Mouse (Mus musculus) intestine, embryonic 14.5 days (tissue): ENCODE results near the gene Itga5. TPM values are rescaled to one million over a fixed set of nuclear protein-coding genes. Genes with fewer than 3 reads are reported as not detected.

Experiments
- ATAC-seq: fragments of 200-750 bp; cut with Nextera tagmentation; replicated peaks from 2 replicates; pipeline ENCODE4 v1.8.0; 2017; ENCODE audit warnings: low read depth, moderate number of reproducible peaks, moderate TSS enrichment, moderate library complexity; ENCODE audit not compliant: low FRiP score, low TSS enrichment
- DNase-seq: peaks from one replicate; pipeline ENCODE4 v3.0.0-alpha.2; 2018; ENCODE audit warnings: low spot score
- H3K27ac ChIP-seq: fragments of 300-500 bp; sonication (generic); 2 replicates; pipeline ENCODE4 v1.5.1; 2014; ENCODE audit warnings: low read depth, mild to moderate bottlenecking, control low read depth
- H3K27me3 ChIP-seq: fragments of 300-500 bp; sonication (generic); replicated peaks from 2 replicates; pipeline ENCODE4 v1.6.1; 2014; ENCODE audit warnings: low read length, control low read depth; ENCODE audit not compliant: control insufficient read depth, insufficient read depth
- H3K36me3 ChIP-seq: fragments of 300-500 bp; sonication (generic); 2 replicates; pipeline ENCODE4 v1.6.1; 2014; ENCODE audit warnings: low read length, control low read depth; ENCODE audit not compliant: control insufficient read depth, insufficient read depth
- H3K4me1 ChIP-seq: fragments of 300-500 bp; sonication (generic); replicated peaks from 2 replicates; pipeline ENCODE4 v1.6.1; 2014; ENCODE audit warnings: low read length, control low read depth, mixed read lengths; ENCODE audit not compliant: control insufficient read depth, insufficient read depth
- H3K4me2 ChIP-seq: fragments of 300-500 bp; sonication (generic); 2 replicates; pipeline ENCODE4 v1.6.1; 2014; ENCODE audit warnings: low read length
- H3K4me3 ChIP-seq: fragments of 300-500 bp; sonication (generic); 2 replicates; pipeline ENCODE4 v1.5.1; 2014; ENCODE audit warnings: low read depth, low read length, control low read depth, mixed read lengths
- H3K9ac ChIP-seq: fragments of 300-500 bp; sonication (generic); 2 replicates; pipeline ENCODE4 v1.6.1; 2014; ENCODE audit warnings: mild to moderate bottlenecking, low read length
- H3K9me3 ChIP-seq: fragments of 300-500 bp; sonication (generic); 2 replicates; pipeline ENCODE4 v1.6.1; 2016; ENCODE audit warnings: low read length, control low read depth; ENCODE audit not compliant: control insufficient read depth
- WGBS: fragments of 180-500 bp; shearing (Covaris S2); extraction: QIAGEN DNeasy Blood & Tissue Kit; methylation state at CpG from one replicate; pipeline ENCODE4 v1.1.7; 2014; 5-methylcytosine and 5-hydroxymethylcytosine counted together
- polyA plus RNA-seq: library from polyadenylated mRNA; unstranded; fragments of >200 nt; fragmentation: Nextera tagmentation; extraction: Ambion mirVana; gene quantifications from 2 replicates; pipeline ENCODE4 v1.2.1, GENCODE M21; 2014

Gene Itga5
- polyA plus RNA-seq, 1 experiment from 2014 or later: 64.9 TPM

- H3K4me3 ChIP-seq: no peak overlapping the region
- H3K36me3 ChIP-seq: peaks cover 37% of the 10 kb centered on the region
- no peaks in the 10 kb centered on the region for H3K9me3 ChIP-seq
- 8% methylated on average over 2 of the region's 2 CpGs for WGBS
- H3K9ac ChIP-seq: no peak overlapping the region
- peak overlapping the region; percentile 88 for H3K27ac ChIP-seq
- H3K4me2 ChIP-seq: peak overlapping the region; percentile 5
- no peak for DNase-seq
- no peak for ATAC-seq
- H3K4me1 ChIP-seq: peaks cover 64% of the 10 kb centered on the region
- no peaks in the 10 kb centered on the region for H3K27me3 ChIP-seq
Measured at GRCm38 (mm10) chr15:103300560-103300959, 66.0 kb downstream of the Itga5 start.

GRCm38 (mm10) chr15:103300067-103300471, 66.5 kb downstream of the Itga5 start:
- 7% methylated on average over 18 of the region's 18 CpGs for WGBS

GRCm38 (mm10) chr15:103299644-103300043, 66.9 kb downstream of the Itga5 start:
- DNase-seq: no peak
- H3K4me3 ChIP-seq: no peak overlapping the region
- peaks cover 42% of the 10 kb centered on the region for H3K36me3 ChIP-seq
- no peak for ATAC-seq
- H3K4me2 ChIP-seq: peak overlapping the region; percentile 5; the same call in 1 of the 2 replicates
- peak overlapping the region; percentile 88; the same call in 1 of the 2 replicates for H3K27ac ChIP-seq
- no peak overlapping the region for H3K9ac ChIP-seq
- H3K4me1 ChIP-seq: peaks cover 67% of the 10 kb centered on the region
- 33% methylated on average over 8 of the region's 8 CpGs for WGBS
- no peaks in the 10 kb centered on the region for H3K9me3 ChIP-seq
- no peaks in the 10 kb centered on the region for H3K27me3 ChIP-seq

More at GRCm38 (mm10) chr15:103300067-103300471, 66.5 kb downstream of the Itga5 start:
- Histone ChIP-seq H3K36me3 (peaks cover 40% of the 10 kb centered on the region), H3K4me3 (no peak overlapping the region), H3K4me1 (peaks cover 67% of the 10 kb centered on the region), H3K4me2 (peak overlapping the region; percentile 5), H3K27ac (peak overlapping the region; percentile 88), H3K27me3 (no peaks in the 10 kb centered on the region), H3K9ac (no peak overlapping the region), H3K9me3 (no peaks in the 10 kb centered on the region)
- ATAC-seq (no peak), DNase-seq (peak; percentile 71)

- no peak for ATAC-seq
- H3K27me3 ChIP-seq: no peaks in the 10 kb centered on the region
- no peak for DNase-seq
- no peak overlapping the region for H3K4me3 ChIP-seq
- H3K9ac ChIP-seq: no peak overlapping the region
- H3K4me2 ChIP-seq: no peak overlapping the region
- peak overlapping the region; percentile 88; the same call in 1 of the 2 replicates for H3K27ac ChIP-seq
- H3K36me3 ChIP-seq: peaks cover 42% of the 10 kb centered on the region
- no peaks in the 10 kb centered on the region for H3K9me3 ChIP-seq
- 64% methylated on average over 5 of the region's 5 CpGs for WGBS
- peaks cover 61% of the 10 kb centered on the region for H3K4me1 ChIP-seq
Measured at GRCm38 (mm10) chr15:103298861-103299616, 67.5 kb downstream of the Itga5 start.

- Histone ChIP-seq H3K9ac (no peak overlapping the region), H3K27ac (no peak overlapping the region), H3K9me3 (no peaks in the 10 kb centered on the region), H3K4me2 (no peak overlapping the region), H3K4me1 (peaks cover 51% of the 10 kb centered on the region), H3K4me3 (no peak overlapping the region), H3K27me3 (no peaks in the 10 kb centered on the region), H3K36me3 (peaks cover 52% of the 10 kb centered on the region)
- ATAC-seq: no peak
- 72% methylated on average over 3 of the region's 3 CpGs for WGBS
- DNase-seq: no peak
Measured at GRCm38 (mm10) chr15:103298026-103298425, 68.5 kb downstream of the Itga5 start.

GRCm38 (mm10) chr15:103297313-103297712, 69.2 kb downstream of the Itga5 start:
- 68% methylated on average over 6 of the region's 6 CpGs for WGBS
- Histone ChIP-seq H3K4me1 (peaks cover 44% of the 10 kb centered on the region), H3K27ac (no peak overlapping the region), H3K9me3 (no peaks in the 10 kb centered on the region), H3K4me2 (no peak overlapping the region), H3K4me3 (no peak overlapping the region), H3K9ac (no peak overlapping the region), H3K27me3 (no peaks in the 10 kb centered on the region), H3K36me3 (peaks cover 58% of the 10 kb centered on the region)
- DNase-seq (no peak), ATAC-seq (no peak)

GRCm38 (mm10) chr15:103295851-103296250, 70.7 kb downstream of the Itga5 start:
- Histone ChIP-seq H3K27ac (no peak overlapping the region), H3K36me3 (peaks cover 73% of the 10 kb centered on the region), H3K27me3 (no peaks in the 10 kb centered on the region), H3K4me1 (peaks cover 30% of the 10 kb centered on the region), H3K9ac (no peak overlapping the region), H3K9me3 (no peaks in the 10 kb centered on the region), H3K4me3 (no peak overlapping the region), H3K4me2 (no peak overlapping the region)
- WGBS: 26% methylated on average over 5 of the region's 5 CpGs
- no peak for ATAC-seq
- DNase-seq: no peak

GRCm38 (mm10) chr15:103294649-103295048, 71.9 kb downstream of the Itga5 start:
- no peak overlapping the region for H3K27ac ChIP-seq
- H3K4me3 ChIP-seq: no peak overlapping the region
- ATAC-seq: no peak
- 90% methylated on average over 2 of the region's 2 CpGs for WGBS
- peaks cover 22% of the 10 kb centered on the region for H3K4me1 ChIP-seq
- no peak overlapping the region for H3K4me2 ChIP-seq
- H3K27me3 ChIP-seq: no peaks in the 10 kb centered on the region
- no peaks in the 10 kb centered on the region for H3K9me3 ChIP-seq
- no peak overlapping the region for H3K9ac ChIP-seq
- H3K36me3 ChIP-seq: peaks cover 82% of the 10 kb centered on the region
- no peak for DNase-seq
